Mouse (Mus musculus): Measurements from ENCODE around the gene Olfr102. TPM values are rescaled to one million over a fixed set of nuclear protein-coding genes. Genes with fewer than 3 reads are reported as not detected.

Gene Olfr102
- total RNA-seq (2023): not detected

GRCm38 (mm10) chr17:37316954-37317353, at the start of gene Olfr102:
Olfr102 (minus strand) TSS chr17:37317054.

GRCm38 (mm10) chr17:37359282-37359681, 42.4 kb upstream of the Olfr102 start, which contains the start of gene Olfr104-ps:
Olfr104-ps (plus strand) TSS chr17:37359582.

GRCm38 (mm10) chr17:37339598-37339997, 22.7 kb upstream of the Olfr102 start, which contains the start of gene Olfr103:
Olfr103 (minus strand) TSS chr17:37339698.

GRCm38 (mm10) chr17:37304213-37304612, 12.6 kb downstream of the Olfr102 start, which contains the start of gene Olfr101:
Olfr101 (minus strand) TSS chr17:37304313.

GRCm38 (mm10) chr17:37283360-37283759, 33.5 kb downstream of the Olfr102 start, which contains the start of gene Olfr99:
Olfr99 (minus strand) TSS chr17:37283460.

GRCm38 (mm10) chr17:37270058-37270701, 46.7 kb downstream of the Olfr102 start, which contains the start of gene H2-M3:
H2-M3 (plus strand) TSS chr17:37270220.

GRCm38 (mm10) chr17:37263626-37264025, 53.2 kb downstream of the Olfr102 start, which contains the start of gene Olfr98:
Olfr98 (minus strand) TSS chr17:37263749.

Other genes with a start within 250 kb of the Olfr102 start
- not detected for gene Olfr90, start 228.6 kb downstream of the Olfr102 start, total RNA-seq (2023)
- gene Olfr91, start 218.8 kb downstream of the Olfr102 start, total RNA-seq (2023): not detected
- gene Olfr92, start 197.0 kb downstream of the Olfr102 start, total RNA-seq (2023): not detected
- gene Olfr93, start 155.6 kb downstream of the Olfr102 start, total RNA-seq (2023): not detected
- gene Ubd, start 123.2 kb downstream of the Olfr102 start, total RNA-seq (2023): not detected
- not detected for gene Olfr94, start 116.1 kb downstream of the Olfr102 start, total RNA-seq (2023)
- gene Olfr95, start 103.9 kb downstream of the Olfr102 start, total RNA-seq (2023): not detected
- not detected for gene Olfr96, start 96.9 kb downstream of the Olfr102 start, total RNA-seq (2023)
- not detected for gene Olfr97, start 79.7 kb downstream of the Olfr102 start, total RNA-seq (2023)
- gene Olfr98, start 53.3 kb downstream of the Olfr102 start, total RNA-seq (2023): not detected
- gene H2-M3, start 46.8 kb downstream of the Olfr102 start, total RNA-seq (2023): 28.4 TPM
- gene Olfr99, start 33.6 kb downstream of the Olfr102 start, total RNA-seq (2023): not detected
- gene Olfr101, start 12.7 kb downstream of the Olfr102 start, total RNA-seq (2023): not detected
- not detected for gene Olfr103, start 22.6 kb upstream of the Olfr102 start, total RNA-seq (2023)
- gene Olfr104-ps, start 42.5 kb upstream of the Olfr102 start, total RNA-seq (2023): not detected
- not detected for gene Olfr105-ps, start 62.0 kb upstream of the Olfr102 start, total RNA-seq (2023)
- not detected for gene Olfr106-ps, start 73.3 kb upstream of the Olfr102 start, total RNA-seq (2023)
- not detected for gene Olfr107, start 82.2 kb upstream of the Olfr102 start, total RNA-seq (2023)
- gene Olfr108, start 128.4 kb upstream of the Olfr102 start, total RNA-seq (2023): not detected
- not detected for gene Olfr109, start 141.9 kb upstream of the Olfr102 start, total RNA-seq (2023)
- not detected for gene H2-M2, start 166.5 kb upstream of the Olfr102 start, total RNA-seq (2023)
- gene Olfr110, start 175.4 kb upstream of the Olfr102 start, total RNA-seq (2023): not detected
- not detected for gene Olfr111, start 191.0 kb upstream of the Olfr102 start, total RNA-seq (2023)

Data from CD4-positive naive resting alpha-beta T cell, adult 57 days (primary cell).